Mouse (Mus musculus) liver, embryonic 14.5 days (tissue): ENCODE data around the gene Zfp454.

Source experiments
- CTCF ChIP-seq: IDR thresholded peaks from 2 replicates; pipeline ENCODE4 v1.5.1; 2016; ENCODE audit warnings: antibody characterized with exemption, low read depth, control low read depth
- EP300 ChIP-seq: IDR thresholded peaks from 2 replicates; pipeline ENCODE4 v1.6.1; 2016; ENCODE audit warnings: antibody characterized with exemption, low read depth

GRCm38 (mm10) chr11:50931021-50931420 lies 43.6 kb upstream of the Zfp454 start:
- TF ChIP-seq CTCF: no peak
- no peak for TF ChIP-seq EP300
